Mouse (Mus musculus): Measurements from ENCODE around the gene Proca1. TPM values are rescaled to one million over a fixed set of nuclear protein-coding genes. Genes with fewer than 3 reads are reported as not detected.

Proca1 gene
- total RNA-seq, 2 experiments from 2014 or later = 3.4 to 4.4 TPM

GRCm38 (mm10) chr11:78165761-78166109 is 27.5 kb upstream of the Proca1 start:
- no peak for DNase-seq (ENCODE audit: low spot score in 2 of 2)

- DNase-seq (ENCODE audit: low spot score in 2 of 2) = no peak
Measured at GRCm38 (mm10) chr11:78166161-78166560, 27.0 kb upstream of the Proca1 start.

DNA sequence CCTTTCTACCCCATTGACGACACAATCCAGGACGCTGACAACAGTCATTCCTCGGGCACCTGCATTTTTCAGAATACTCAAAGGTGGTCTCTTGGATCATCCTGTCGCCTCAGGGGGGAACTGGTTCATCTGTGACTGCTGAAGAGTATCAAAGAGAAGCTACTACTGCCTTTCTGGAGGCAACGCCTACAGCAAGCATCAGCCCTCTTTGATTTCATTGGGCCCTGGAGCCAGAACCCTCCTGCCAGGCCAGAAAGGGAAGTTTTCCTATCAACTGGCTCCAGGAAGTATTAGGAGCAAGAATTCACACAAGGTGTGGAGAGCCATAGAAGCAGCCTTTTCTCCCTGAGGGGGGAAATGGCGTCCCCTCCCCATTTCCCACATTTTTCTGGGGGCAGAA is 26.6 kb upstream of the Proca1 start:
- DNase-seq (ENCODE audit: low spot score in 2 of 2) = no peak

GRCm38 (mm10) chr11:78167257-78167959 is 25.8 kb upstream of the Proca1 start:
- DNase-seq (ENCODE audit: low spot score in 2 of 2) = no peak

- DNase-seq (ENCODE audit: low spot score in 2 of 2) = no peak
Measured at GRCm38 (mm10) chr11:78168541-78169468, 24.4 kb upstream of the Proca1 start.

DNA sequence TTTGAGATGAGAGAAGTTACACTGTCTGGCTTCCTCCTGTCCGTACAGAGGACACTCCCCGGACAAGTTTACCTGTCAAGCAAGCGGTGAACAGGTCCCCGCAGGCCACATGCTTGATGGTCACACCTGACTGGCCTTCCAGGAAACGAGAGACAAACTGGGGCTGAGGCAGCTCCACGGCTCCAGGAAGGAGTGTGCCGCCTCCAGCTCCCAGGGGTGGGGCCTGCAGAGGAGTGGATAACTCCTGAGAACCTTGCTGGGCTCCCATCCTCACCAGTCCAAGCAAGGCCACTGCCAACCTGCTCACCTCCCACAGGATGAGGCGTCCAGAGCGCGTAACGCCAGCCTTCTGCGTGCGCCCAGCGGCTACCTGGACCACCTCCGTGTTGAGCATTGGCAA is 22.9 kb upstream of the Proca1 start:
- no peak for DNase-seq (ENCODE audit: low spot score in 2 of 2)

DNA sequence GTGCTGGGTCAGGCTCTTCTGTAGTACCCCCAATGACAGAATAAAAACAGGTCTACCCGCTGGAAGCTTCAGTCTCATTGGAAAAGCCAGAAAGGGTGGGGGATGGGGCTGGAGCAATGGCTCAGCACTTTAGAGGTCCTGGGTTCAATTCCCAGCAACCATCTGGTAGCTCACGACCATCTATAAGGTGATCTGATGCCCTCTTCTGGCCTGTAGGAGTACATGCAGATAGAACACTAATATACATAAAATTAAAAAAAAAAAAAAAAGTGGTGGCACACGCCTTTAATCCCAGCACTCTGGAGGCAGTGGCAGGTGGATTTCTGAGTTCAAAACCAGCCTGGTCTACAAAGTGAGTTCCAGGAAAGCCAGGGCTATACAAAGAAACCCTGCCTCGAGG is 21.9 kb upstream of the Proca1 start:
- no peak for DNase-seq (ENCODE audit: low spot score in 2 of 2)

GRCm38 (mm10) chr11:78172034-78172747 is 21.0 kb upstream of the Proca1 start:
- DNase-seq (ENCODE audit: low spot score in 2 of 2) = no peak

GRCm38 (mm10) chr11:78172748-78173383 is 20.3 kb upstream of the Proca1 start:
- no peak for DNase-seq (ENCODE audit: low spot score in 2 of 2)

GRCm38 (mm10) chr11:78174506-78174905 is 18.7 kb upstream of the Proca1 start:
- no peak for DNase-seq (ENCODE audit: low spot score in 2 of 2)

- DNase-seq (ENCODE audit: low spot score in 2 of 2) = no peak
Measured at GRCm38 (mm10) chr11:78175771-78176401, 17.3 kb upstream of the Proca1 start.

- peak; percentile 72 to 81 for DNase-seq (ENCODE audit: low spot score in 2 of 2)
Measured at GRCm38 (mm10) chr11:78176402-78176862, 16.8 kb upstream of the Proca1 start, which contains the start of the genes Nek8 and Tlcd1. TSS of gene Nek8 (minus strand) at chr11:78176675. TSS of gene Tlcd1 (plus strand) at chr11:78176711.

GRCm38 (mm10) chr11:78176905-78177331 is 16.3 kb upstream of the Proca1 start:
- DNase-seq (ENCODE audit: low spot score in 2 of 2) = no peak

- no peak for DNase-seq (ENCODE audit: low spot score in 2 of 2)
Measured at GRCm38 (mm10) chr11:78177437-78177836, 15.8 kb upstream of the Proca1 start.

GRCm38 (mm10) chr11:78177903-78178858 is 15.0 kb upstream of the Proca1 start:
- DNase-seq (ENCODE audit: low spot score in 2 of 2) = peak; percentile 87 to 96

GRCm38 (mm10) chr11:78178859-78179437 is 14.2 kb upstream of the Proca1 start:
- peak in 1 of 2 experiments; percentile 65 for DNase-seq (ENCODE audit: low spot score in 2 of 2)

GRCm38 (mm10) chr11:78179438-78179999 is 13.7 kb upstream of the Proca1 start:
- DNase-seq (ENCODE audit: low spot score in 2 of 2) = no peak

DNA sequence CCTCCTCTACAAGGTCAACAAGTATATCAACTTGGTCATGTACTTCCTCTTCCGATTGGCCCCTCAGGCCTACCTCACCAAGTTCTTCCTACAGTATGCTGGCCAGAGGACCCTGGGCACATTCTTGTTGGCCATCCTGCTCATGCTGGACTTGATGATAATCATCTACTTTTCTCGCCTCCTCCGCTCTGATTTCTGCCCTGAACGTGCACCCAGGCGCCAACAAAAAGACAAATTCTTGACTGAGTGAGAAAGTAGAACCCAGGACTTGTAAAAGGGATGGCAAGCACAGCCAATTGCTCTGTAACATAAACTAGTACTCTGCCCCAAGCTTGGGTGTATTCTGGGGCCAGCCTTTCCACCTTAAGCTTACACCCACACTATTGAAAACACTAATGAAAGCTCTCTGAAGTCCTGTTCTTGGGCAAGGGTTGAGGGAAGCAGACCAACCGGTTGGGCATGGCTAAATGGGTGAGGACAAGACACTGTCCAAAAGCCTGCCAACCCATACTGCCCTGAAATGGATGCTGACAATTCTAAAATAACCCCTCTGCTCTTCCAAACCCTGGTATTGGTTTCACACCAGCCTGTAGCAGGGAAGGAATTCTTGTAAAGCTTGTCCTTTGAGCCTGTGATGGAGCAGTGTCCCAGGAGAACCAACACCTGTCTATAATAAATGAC is 13.0 kb upstream of the Proca1 start:
- DNase-seq (ENCODE audit: low spot score in 2 of 2) = no peak

All from layer of hippocampus, adult 18-20 months (tissue).